In the genomic region with DNA sequence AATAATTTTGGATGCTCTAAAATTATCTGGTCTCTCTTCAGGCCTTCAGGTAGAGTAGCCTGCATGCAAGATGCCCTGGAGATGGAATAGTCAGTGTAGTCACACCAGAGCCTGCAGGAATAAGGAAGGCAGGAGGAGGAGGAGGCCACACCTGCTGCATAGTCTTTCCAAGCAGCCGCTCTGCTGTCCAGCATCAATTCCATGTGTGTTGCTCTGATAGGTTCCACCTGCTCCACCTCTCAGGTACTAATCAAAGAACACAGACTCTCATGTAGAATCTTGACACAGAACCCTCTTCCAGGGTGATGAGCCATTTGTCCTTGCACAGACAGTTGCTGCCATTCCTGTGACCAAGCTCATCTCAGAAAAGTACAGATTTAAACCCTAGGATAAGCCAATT, we compare ENCODE assay signal across 16 mouse cellular contexts. TPM values are rescaled to one million over a fixed set of nuclear protein-coding genes. Genes with fewer than 3 reads are reported as not detected.
DNase-seq lines count a peak whose midpoint lies in the region; ATAC-seq and TF ChIP-seq lines count a peak whose summit lies in the region.
"Had no signal": no experiment of that assay in that cellular context is flagged by ENCODE, and none has a peak within 500 bp of the region (broad histone marks: within the 10 kb centered on the region; RNA-seq: fewer than 3 reads in every experiment).

No protein-coding gene starts in this region.

- peak; percentile 65 for TF ChIP-seq EP300 in liver, postnatal 0 days (IDR thresholded peaks at IDR 0.05; ENCODE audit: low read depth)

- H3K27ac ChIP-seq in gastrocnemius, adult 2 months, result peak overlapping the region; percentile 81
- no peak overlapping the region for H3K27ac ChIP-seq in midbrain, embryonic 12.5 days (replicated peaks)
- H3K27ac ChIP-seq in midbrain, embryonic 11.5 days (ENCODE audit: low read depth, low read length), result no peak overlapping the region
- peak overlapping the region; percentile 91 for H3K27ac ChIP-seq in liver, postnatal 0 days (ENCODE audit: low read depth)
- H3K27ac ChIP-seq: intestine, embryonic 15.5 days; neural tube, embryonic 13.5 days had no signal

- H3K9ac ChIP-seq in midbrain, embryonic 12.5 days (replicated peaks), result 0 out of 2 replicates have a peak overlapping the region, but pooled peaks have one; percentile 6
- no peak overlapping the region for H3K9ac ChIP-seq in midbrain, embryonic 11.5 days (ENCODE audit: low read length)
- no peak overlapping the region for H3K9ac ChIP-seq in liver, postnatal 0 days (replicated peaks)
- H3K9ac ChIP-seq: intestine, embryonic 15.5 days; limb, embryonic 15.5 days; neural tube, embryonic 13.5 days had no signal

- DNase-seq in gastrocnemius, adult 2 months, result no peak
- DNase-seq in gastrocnemius, adult 8-10 months (ENCODE audit: low spot score in 2 of 2), result no peak
- DNase-seq in midbrain, embryonic 11.5 days (ENCODE audit: low spot score, missing footprints), result no peak
- DNase-seq in liver, postnatal 0 days, result no peak
- DNase-seq in layer of hippocampus, adult 11-12 months (ENCODE audit: low spot score), result no peak
- no peak for DNase-seq in embryo, embryonic 10.5 days (ENCODE audit: low spot score)
- DNase-seq: adrenal gland, postnatal 14 days; cerebellum, postnatal 14 days; lung, postnatal 14 days had no signal

- H3K9me3 ChIP-seq in midbrain, embryonic 12.5 days, result no peaks in the 10 kb centered on the region
- no peaks in the 10 kb centered on the region for H3K9me3 ChIP-seq in midbrain, embryonic 11.5 days (ENCODE audit: control insufficient read depth, low read length)
- no peaks in the 10 kb centered on the region for H3K9me3 ChIP-seq in erythroblast, embryonic 14.5 days (ENCODE audit: control insufficient read depth, low read length)
- H3K9me3 ChIP-seq in liver, postnatal 0 days (ENCODE audit: low read length), result no peaks in the 10 kb centered on the region
- H3K9me3 ChIP-seq: hindbrain, embryonic 13.5 days; intestine, embryonic 15.5 days; limb, embryonic 15.5 days; neural tube, embryonic 13.5 days had no signal

- H3K4me2 ChIP-seq in midbrain, embryonic 12.5 days (replicated peaks), result no peak overlapping the region
- no peak overlapping the region for H3K4me2 ChIP-seq in midbrain, embryonic 11.5 days
- peak overlapping the region; percentile 14; the same call in 1 of the 2 replicates for H3K4me2 ChIP-seq in liver, postnatal 0 days (ENCODE audit: low read depth, low read length)
- H3K4me2 ChIP-seq: hindbrain, embryonic 13.5 days; intestine, embryonic 15.5 days; limb, embryonic 15.5 days; neural tube, embryonic 13.5 days had no signal

- TF ChIP-seq CTCF in gastrocnemius, adult 2 months (IDR thresholded peaks at IDR 0.05), result no peak
- no peak for TF ChIP-seq CTCF in liver, postnatal 0 days (IDR thresholded peaks at IDR 0.05; ENCODE audit: low read depth)

- 88% methylated on average over 1 of the region's 1 CpGs for WGBS in midbrain, embryonic 12.5 days
- 88% methylated on average over 1 of the region's 1 CpGs for WGBS in midbrain, embryonic 11.5 days
- 52% methylated on average over 1 of the region's 1 CpGs for WGBS in liver, postnatal 0 days (ENCODE audit: insufficient replicate concordance)

- H3K27me3 ChIP-seq in midbrain, embryonic 12.5 days, result no peaks in the 10 kb centered on the region; the same call in 1 of the 2 replicates
- peaks cover 2% of the 10 kb centered on the region; the same call in 1 of the 2 replicates for H3K27me3 ChIP-seq in midbrain, embryonic 11.5 days (ENCODE audit: control insufficient read depth, insufficient read depth, low read length)
- H3K27me3 ChIP-seq in erythroblast, embryonic 14.5 days (ENCODE audit: control insufficient read depth), result no peaks in the 10 kb centered on the region
- no peaks in the 10 kb centered on the region for H3K27me3 ChIP-seq in liver, postnatal 0 days (ENCODE audit: insufficient read depth, low read length)
- H3K27me3 ChIP-seq: CH12.LX; hindbrain, embryonic 13.5 days; intestine, embryonic 15.5 days; limb, embryonic 15.5 days; neural tube, embryonic 13.5 days had no signal

- no peak overlapping the region for H3K4me3 ChIP-seq in gastrocnemius, adult 2 months
- no peak overlapping the region for H3K4me3 ChIP-seq in midbrain, embryonic 12.5 days
- no peak overlapping the region for H3K4me3 ChIP-seq in midbrain, embryonic 11.5 days (ENCODE audit: low read depth, low read length)
- peak overlapping the region; percentile 21 for H3K4me3 ChIP-seq in erythroblast, embryonic 14.5 days (replicated peaks)
- H3K4me3 ChIP-seq in liver, postnatal 0 days (ENCODE audit: low read depth, low read length), result no peak overlapping the region
- H3K4me3 ChIP-seq: hindbrain, embryonic 13.5 days; intestine, embryonic 15.5 days; limb, embryonic 15.5 days; neural tube, embryonic 13.5 days had no signal

- peaks cover 9% of the 10 kb centered on the region for H3K4me1 ChIP-seq in midbrain, embryonic 12.5 days
- peaks cover 10% of the 10 kb centered on the region for H3K4me1 ChIP-seq in midbrain, embryonic 11.5 days (ENCODE audit: control insufficient read depth, insufficient read depth, low read length)
- peaks cover 94% of the 10 kb centered on the region for H3K4me1 ChIP-seq in erythroblast, embryonic 14.5 days (ENCODE audit: control insufficient read depth)
- peaks cover 60% of the 10 kb centered on the region for H3K4me1 ChIP-seq in liver, postnatal 0 days (ENCODE audit: insufficient read depth)

- H3K36me3 ChIP-seq in midbrain, embryonic 12.5 days, result peaks cover 32% of the 10 kb centered on the region
- 0 out of 2 replicates have a peak, but pooled peaks cover 4% of the 10 kb centered on the region for H3K36me3 ChIP-seq in midbrain, embryonic 11.5 days (ENCODE audit: control insufficient read depth, insufficient read depth, low read length)
- peaks cover 77% of the 10 kb centered on the region for H3K36me3 ChIP-seq in erythroblast, embryonic 14.5 days (ENCODE audit: control insufficient read depth)
- H3K36me3 ChIP-seq in liver, postnatal 0 days (replicated peaks; ENCODE audit: insufficient read depth, low read length), result peaks cover 33% of the 10 kb centered on the region

- intact Hi-C loops in gastrocnemius, adult 2 months (cut with DNase I), result loop anchor here (10.0 kb wide), 1 partner anchor 295 kb away; no protein-coding TSS in a partner anchor

- no peak for ATAC-seq in midbrain, embryonic 12.5 days (ENCODE audit: low FRiP score, low read depth)
- ATAC-seq in midbrain, embryonic 11.5 days (ENCODE audit: low FRiP score), result no peak
- peak; percentile 28 for ATAC-seq in liver, postnatal 0 days

RNA-seq across cellular contexts. Expression of a gene that starts 52.8 kb away (rescaled TPM):
- total RNA-seq in gastrocnemius, adult 2 months (2021), result 10 to 100 TPM; 19.0 to 19.8 TPM
- total RNA-seq in gastrocnemius, adult 8-10 months (2022), result 10 to 100 TPM; 16.3 to 18.1 (median 17.9) TPM
- polyA plus RNA-seq in midbrain, embryonic 12.5 days (2016; fragmentation: Nextera tagmentation; extraction: Ambion mirVana), result 49.8 and 51.1 TPM in 2 replicates
- 29.2 and 29.4 TPM in 2 replicates for polyA plus RNA-seq in midbrain, embryonic 11.5 days (2014; fragmentation: Nextera tagmentation; extraction: Ambion mirVana)
- polyA plus RNA-seq in erythroblast, embryonic 14.5 days (2012), result 2.4 and 2.9 TPM in 2 replicates
- polyA plus RNA-seq in liver, postnatal 0 days (2015; fragmentation: Nextera tagmentation; extraction: Ambion mirVana), result 8.4 and 10.5 TPM in 2 replicates

Comparison
In these comparisons a context has a peak if more than half of its experiments do, and no peak if none do; other contexts are left out.
1. H3K27ac ChIP-seq: peak in gastrocnemius, adult 2 months (single experiment) and liver, postnatal 0 days (single experiment); none in midbrain, embryonic 12.5 days (single experiment) and midbrain, embryonic 11.5 days (single experiment).